Mouse (Mus musculus): ENCODE data around the gene Sgsm3.

The Sgsm3 gene

DNA sequence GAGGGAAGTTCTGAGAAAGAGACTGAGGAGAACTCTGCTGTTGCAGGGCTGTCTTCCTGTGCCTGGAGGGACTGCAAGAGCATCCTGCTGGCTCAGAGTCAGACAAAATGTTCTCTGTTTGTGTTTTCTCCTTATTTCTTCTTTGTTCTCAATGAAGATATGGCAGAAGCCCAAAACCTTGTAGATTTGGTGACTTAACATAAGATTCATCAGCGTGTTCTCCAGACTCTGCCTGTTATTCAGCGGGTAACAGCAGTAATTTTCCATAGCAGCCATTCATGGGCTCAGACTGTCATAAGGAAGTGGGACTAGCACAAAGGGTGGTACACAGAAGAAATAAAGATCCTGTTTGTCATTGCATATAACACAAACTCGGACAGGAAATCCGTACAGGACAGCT, 2.0 kb downstream of the Sgsm3 start:
- DNase-seq (ENCODE audit: low read depth, low spot score) = no peak

DNA sequence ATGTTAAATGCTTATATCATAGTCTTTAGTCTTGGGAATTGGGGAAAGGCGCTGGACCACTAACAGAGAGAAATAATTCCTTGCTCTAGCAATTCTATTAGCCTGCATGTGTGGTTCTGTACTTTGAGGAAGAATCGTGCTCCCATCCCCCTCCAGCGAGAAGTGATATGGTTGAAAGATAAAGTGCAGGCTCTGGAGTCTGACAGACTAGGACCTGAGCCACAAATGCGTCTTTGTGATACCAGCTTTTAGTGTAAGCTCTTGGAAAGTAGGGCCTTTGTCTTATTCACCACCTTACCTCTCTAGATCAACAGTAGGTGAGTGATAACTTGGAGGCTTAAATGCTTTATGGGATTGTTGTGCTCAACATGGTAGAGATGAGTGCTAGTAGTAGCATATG, 3.6 kb downstream of the Sgsm3 start:
- DNase-seq (ENCODE audit: low read depth, low spot score) = no peak

DNA sequence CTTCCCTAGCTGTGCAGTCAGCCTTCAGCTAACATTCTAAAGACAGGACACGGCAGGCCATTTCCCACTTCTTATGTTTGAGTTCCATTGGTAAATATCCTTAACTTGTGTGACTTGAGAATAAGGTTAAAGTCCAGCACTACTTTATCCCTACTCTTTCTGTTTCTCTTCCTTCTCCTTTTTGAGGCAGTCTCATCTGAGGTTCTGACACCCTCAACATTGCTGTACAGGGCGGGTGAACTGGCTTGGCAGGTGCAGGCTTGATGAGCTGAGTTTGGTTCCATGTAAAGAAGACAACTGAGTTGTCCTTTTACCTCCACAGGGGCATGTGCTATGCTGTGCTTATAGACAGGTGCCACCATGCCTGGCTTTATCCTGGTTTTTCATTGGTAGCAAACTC, 5.7 kb downstream of the Sgsm3 start:
- no peak for DNase-seq (ENCODE audit: low read depth, low spot score)

DNA sequence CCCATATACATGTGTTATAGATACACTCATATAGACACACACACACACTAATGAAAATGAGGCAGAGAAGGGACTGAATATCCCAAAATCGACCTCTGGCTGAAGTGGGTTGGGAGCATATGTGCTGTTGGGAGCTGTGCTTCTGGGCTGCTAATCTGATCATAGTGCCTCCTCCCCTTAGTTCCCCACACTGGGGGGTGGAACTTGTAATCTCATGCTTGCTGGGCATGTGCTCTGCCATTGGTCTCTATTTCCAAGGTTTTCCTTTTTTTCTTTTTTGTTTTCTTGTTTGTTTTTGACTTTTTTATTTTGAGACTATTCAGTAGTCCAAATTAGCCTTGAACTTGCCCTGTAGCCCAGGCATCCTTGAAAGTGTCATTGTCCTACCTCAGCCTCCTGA, 10.8 kb downstream of the Sgsm3 start:
- no peak for DNase-seq (ENCODE audit: low read depth, low spot score)

DNA sequence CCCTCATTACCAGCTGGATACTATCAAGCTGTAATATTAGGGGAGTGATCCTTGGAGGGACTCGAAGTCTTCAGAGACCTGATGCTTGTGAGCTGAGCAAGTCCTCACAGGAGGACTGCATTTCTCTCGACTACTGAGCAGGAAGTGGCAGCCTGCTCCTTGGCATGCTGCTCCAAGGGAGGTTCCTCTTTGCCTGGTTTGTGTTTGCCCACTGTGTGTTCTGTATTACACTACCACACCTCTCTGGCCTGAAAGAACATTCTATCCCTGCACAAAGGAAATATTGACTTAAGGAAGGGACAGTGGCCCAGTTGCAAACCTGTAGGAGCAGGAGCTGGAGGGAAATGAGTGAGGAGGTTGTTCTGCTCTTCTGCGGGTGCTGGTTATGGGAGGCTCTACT, 12.1 kb downstream of the Sgsm3 start:
- no peak for DNase-seq (ENCODE audit: low read depth, low spot score)

DNA sequence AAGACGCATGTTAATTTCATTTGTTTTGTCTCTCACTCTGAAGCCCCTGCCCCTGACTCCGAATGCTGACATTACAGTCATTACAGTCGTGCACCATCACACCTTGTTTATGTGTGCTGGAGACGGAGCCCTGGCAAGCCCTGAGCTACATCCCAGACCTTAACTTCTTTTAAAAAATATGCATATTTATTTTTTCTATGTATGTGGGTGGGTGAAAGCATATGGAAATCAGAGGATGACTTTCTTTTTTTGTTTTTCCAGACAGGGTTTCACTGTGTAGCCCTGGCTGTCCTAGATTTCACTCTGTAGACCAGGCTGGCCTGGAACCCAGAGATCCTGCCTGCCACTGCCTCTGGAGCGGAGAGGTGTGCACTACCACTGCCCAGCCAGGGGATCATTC, 17.4 kb downstream of the Sgsm3 start:
- DNase-seq (ENCODE audit: low read depth, low spot score) = no peak

DNA sequence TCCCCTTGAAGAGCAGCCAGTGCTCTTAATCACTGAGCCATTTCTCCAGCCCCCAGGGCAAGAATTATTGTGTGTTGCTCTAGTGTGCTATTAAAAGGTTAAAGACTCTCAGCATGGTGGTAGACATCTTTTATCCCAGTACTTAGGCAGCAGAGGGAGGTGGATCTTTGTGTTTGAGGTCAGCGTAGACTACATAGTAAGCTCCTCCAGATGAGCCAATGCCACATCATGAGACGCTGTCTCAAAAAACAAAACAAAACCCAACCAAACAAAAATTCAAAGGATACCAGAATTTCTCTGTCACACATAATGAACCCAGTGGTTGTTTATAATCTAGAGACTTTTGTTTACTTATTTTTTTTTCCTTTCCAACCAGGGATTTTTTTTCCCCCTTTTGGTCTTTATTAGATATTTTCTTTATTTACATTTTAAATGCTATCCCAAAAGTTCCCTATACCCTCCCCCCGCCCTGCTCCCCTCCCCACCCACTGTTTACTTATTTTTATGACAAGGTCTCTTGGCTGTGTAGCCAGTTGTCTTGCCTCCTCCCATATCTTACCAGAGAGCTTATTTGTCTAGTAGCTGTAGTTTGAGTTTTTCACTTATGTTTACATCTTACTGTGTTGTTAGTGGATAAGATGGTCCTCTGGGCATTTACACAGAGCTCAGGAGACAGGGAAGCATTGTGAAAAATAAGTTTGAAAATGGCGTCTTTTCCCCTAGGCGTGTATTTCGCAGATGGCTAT, 18.7 kb downstream of the Sgsm3 start:
- DNase-seq (ENCODE audit: low read depth, low spot score) = no peak

DNA sequence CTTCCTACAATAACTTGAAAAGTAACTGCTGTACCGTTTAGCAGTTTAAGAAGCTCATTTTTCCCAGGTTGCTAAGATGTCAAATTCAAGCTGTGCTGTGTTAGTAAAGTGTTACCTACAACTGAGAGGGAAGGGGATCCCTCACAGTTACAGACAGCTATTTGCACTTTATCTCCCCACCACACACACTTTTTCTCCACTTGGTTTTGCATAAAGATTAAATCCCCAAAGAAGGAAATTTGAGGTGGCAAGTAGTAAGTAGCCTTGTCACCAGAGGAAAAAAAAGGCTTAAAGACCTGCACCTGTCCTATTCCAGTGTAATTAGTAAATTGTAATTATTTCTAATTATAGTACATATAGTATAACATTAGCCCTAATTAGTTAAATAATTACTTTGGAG, 19.5 kb downstream of the Sgsm3 start:
- no peak for DNase-seq (ENCODE audit: low read depth, low spot score)

DNA sequence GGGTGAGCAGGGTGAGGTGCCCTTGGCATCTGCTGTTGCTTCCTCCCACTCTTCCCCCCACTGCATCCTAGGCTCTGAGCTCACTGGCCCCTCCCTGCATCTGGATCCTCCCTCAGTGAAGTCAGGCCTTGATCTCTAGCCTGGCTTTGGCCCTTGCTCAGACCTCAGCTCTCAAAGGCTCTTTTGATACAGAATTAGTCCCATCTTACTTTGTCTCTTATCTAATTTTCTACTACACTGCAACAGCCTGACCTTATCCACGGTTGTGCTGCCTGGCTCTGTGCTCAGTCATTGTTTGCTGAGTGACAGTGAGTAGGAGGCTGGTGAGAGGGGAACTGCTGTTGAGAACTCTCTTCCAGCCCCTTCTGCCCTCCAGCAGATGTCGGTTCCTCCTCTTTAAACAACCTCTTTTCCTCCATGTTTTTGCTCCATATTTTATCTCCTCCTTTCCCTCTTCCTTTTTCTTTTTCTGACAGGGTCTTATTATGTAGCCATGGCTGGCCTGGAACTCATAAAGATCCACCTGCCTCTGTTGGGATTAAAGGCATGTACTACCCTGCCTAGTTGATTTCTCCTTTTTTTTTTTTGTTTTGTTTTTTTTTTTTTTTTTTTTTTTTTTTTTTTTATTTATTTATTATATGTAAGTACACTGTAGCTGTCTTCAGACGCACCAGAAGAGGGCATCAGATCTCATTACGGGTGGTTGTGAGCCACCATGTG, 23.0 kb downstream of the Sgsm3 start:
- no peak for DNase-seq (ENCODE audit: low read depth, low spot score)

DNA sequence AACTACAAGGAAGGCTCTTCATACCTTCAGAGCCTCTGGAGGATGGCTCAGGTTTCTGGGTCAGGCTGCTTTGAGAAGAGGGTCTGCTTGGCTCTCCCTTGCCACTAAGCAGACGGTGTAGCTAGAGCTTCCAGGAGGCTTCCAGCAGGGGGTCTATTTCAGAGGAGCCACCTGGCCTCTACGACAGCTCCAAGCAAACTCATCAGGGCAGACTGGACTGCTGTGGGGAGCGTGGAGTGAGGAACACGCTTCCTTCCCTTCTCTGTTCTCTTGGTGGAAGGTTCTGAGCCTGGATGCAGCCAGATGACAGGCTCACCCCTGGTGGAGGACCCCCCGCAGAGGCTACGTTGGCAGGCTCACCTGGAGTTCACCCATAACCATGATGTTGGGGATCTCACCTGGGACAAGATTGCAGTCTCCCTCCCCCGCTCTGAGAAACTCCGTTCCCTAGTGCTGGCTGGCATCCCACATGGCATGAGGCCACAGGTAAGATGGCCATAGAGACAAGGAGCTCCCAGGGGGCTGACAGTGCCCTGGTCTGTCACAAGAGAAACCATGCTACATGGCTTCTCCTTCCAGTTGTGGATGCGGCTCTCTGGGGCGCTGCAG, 28.7 kb downstream of the Sgsm3 start:
- DNase-seq (ENCODE audit: low read depth, low spot score) = no peak

DNA sequence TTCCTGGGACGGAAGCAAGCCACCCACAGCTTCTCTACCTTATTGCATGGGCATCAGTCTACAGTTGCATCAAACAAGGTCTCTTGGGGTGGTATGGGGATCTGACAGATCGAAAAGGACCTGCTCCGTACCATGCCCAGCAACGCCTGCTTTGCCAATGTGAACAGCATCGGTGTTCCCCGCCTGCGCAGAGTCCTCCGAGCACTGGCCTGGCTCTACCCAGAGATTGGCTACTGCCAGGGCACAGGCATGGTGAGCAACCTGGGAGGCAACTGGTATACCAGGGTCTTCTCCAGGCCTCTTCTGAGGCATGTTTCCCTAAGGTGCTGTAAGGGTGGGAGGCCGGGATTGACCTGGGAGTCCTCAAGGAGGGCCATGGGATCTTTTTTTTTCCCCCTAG, 29.8 kb downstream of the Sgsm3 start:
- no peak for DNase-seq (ENCODE audit: low read depth, low spot score)

DNA sequence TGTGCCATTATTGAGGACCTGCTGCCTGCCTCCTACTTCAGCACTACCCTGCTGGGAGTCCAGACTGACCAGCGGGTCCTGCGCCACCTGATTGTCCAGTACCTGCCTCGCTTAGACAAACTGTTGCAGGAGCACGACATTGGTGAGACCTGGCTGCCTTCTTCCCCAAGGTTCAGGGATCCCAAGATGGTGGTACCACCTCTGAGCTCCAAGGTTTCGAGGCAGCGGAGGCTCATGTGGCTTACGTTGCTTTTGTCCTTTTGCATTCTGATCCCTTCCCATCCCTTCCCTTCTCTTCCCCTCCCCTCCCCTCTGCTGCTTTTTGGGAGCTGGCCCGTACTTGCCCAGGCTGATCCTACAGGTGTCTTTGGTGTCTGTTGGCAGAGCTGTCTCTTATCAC, 30.3 kb downstream of the Sgsm3 start:
- no peak for DNase-seq (ENCODE audit: low read depth, low spot score)

DNA sequence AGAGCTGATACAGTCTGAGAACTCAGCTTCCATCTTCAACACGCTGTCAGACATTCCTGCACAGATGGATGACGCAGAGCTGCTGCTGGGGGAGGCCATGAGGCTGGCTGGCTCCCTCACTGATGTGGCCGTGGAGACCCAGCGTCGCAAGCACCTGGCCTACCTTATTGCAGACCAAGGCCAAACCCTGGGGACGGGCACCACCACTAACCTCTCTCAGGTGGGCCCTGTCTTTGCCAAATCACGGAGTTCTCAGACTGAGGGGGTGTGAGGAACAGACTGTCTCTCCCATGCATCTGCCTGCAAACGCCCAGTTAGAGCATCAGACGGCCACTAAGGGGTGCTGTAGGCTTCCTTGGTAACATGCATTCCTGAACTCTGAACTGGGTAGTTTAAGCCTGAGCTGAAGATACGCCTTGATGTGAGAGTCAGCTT, 31.1 kb downstream of the Sgsm3 start:
- DNase-seq (ENCODE audit: low read depth, low spot score) = no peak

DNA sequence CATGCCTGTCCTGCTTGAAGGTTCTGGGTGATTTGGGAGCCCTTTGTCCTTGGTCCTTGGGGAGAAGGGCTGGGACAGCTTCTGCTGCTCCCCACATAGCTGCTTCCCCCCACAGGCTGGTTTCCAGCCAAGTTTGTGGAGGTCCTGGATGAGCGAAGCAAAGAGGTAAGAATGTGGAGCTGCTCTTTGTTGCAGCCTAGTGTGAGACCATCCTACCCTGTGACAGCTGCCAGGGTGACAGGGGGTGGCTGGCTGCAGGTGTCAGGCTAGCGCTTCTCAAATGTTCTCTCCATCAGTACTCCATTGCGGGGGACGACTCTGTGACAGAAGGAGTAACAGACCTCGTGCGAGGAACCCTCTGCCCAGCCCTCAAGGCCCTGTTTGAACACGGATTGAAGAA, 32.5 kb downstream of the Sgsm3 start:
- no peak for DNase-seq (ENCODE audit: low read depth, low spot score)

DNA sequence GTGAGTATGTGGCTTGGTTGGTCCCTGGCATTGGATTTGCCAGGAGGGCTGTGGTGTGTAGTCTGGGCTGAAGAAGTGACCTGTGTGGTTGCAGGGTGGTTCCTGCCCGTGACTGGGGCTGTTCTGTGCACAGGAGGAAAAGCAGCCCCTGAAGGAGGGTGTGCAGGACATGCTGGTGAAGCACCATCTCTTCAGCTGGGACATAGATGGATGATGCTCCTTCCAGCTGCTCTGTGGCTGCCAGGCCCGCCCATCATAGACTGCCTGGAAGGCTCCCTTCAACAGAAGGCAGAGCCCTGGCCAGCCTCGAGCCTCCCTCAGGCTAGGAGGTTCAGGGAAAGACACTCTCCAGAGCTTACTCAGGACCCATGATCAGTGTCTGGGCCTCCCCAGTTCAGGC, 34.0 kb downstream of the Sgsm3 start:
- DNase-seq (ENCODE audit: low read depth, low spot score) = no peak

DNA sequence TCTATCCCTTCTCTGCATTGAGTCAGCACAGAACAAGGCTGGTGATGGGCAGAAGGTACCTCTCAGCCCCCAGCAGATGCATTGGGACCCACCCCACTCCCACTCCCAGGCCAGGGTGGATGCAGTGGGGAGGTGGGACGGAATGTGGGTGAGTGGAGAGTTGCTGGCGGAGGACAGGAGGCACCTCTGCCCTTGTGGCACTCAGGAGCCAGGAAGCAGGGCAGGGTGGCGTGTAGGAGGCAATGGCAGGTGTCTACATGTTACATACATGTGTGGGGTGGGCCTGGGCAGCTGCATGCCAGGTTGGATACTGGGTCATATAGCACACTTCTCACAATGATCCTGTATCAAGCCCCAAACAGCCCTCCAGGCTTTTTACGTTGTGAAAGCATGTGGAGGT, 34.8 kb downstream of the Sgsm3 start:
- no peak for DNase-seq (ENCODE audit: low read depth, low spot score)

DNA sequence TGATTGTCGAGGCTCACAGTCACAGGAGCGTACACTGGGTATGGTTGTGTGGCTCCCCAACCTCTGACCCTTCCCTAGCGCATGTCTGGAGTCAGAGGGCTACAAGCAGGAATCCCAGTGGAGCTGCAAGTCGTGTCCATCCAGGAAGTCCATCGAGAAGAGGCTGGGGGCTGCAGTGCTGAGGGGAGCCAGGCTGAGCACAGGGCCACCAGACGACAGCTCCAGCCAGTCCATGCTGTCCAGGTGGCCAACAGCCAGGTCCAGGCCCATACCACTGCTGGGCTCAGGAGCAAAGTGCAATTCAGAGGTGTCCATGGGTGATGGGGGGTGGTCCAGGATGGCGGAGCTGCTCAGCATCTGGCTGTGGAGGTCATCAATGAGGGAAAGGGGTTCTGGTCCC, 35.6 kb downstream of the Sgsm3 start:
- DNase-seq (ENCODE audit: low read depth, low spot score) = no peak

DNA sequence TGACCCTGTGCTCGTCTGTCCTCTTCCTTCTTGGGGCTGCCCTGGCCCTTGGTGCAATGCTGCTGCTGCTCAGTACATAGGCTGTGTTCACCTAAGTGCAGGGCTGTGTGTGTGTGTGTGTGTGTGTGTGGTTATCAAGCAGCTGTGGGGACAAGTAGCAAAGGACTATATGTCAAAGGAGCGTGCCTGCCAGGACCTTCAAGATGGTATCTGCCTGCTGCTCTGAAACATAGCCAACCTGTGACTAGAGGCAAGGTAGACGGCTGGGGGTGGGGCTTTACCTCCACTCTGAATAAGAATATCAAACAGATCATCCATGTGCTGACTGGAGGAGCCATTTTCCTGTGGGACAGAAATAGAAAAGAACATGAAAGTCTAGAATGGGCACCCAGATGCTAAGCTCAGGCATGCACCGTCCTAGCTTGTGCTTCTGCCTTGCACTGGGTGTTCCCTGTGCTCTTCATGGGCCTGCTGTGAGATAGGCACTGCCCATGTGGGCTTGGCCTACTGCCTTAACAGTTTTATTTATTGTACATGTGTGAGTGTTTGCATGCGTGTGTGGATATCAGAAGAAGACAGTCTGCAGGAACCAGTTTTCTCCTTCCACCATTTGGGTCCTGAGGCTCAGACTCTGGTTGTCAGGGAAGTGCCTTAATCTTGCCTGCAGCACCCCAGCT, 37.6 kb downstream of the Sgsm3 start:
- no peak for DNase-seq (ENCODE audit: low read depth, low spot score)

DNA sequence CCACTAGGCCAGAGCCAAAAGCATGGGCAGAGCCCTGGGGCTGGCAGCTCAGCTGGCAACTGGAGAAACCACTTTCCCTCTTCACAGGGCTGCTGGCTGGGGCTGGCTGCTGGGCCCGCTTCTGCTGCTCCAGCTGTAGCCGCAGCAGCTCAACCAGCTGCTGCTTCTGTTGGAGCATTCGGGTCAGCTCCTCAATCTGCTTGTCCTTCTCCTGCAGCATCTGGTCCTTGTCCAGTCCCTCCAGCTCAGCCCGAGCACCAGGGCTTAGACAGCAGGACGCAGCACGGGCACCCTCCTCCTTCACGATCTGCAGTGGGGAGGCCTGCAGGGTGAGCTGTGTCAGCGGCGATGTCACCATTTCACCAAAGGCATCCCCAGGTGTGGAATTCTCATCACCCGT, 38.9 kb downstream of the Sgsm3 start:
- no peak for DNase-seq (ENCODE audit: low read depth, low spot score)

DNA sequence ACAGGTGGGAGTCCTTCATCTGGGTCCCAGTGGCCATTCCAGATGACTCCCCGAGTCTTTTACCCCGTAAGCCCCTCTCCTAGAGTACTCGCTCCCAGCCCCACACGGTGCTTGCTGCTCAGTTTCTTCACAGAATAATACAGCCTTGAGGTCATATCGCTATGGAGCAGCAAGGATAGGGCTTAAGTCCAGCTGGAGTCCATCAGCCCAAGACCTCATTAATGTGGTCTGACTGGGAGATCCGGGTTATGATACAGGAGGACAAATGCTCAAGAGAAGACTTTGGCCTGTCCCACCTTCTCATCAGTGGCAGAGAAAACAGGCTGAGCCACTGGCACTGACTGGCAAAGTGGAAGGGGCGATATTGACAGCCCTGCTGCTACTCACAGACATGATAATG, 39.7 kb downstream of the Sgsm3 start:
- DNase-seq (ENCODE audit: low read depth, low spot score) = no peak

DNA sequence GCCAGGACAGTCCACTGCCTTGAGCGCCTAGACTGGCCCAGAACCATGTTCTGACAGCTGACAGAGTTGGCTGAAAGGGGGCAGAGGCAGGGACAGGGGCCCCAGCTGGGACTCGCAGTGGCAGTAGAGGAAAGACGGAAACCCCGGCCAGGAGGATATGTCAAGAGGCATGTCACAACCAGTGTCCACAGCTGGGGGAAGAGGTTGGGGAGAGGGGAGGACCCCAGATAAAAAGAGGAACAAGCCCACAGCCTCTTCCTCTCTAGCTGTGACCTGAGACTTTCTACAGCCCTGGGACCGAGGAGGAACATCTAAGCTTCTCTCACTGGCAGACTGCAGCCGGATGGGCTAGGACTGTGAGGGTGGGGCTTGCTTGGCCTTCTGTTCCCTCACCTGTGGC, 43.8 kb downstream of the Sgsm3 start:
- no peak for DNase-seq (ENCODE audit: low read depth, low spot score)

DNA sequence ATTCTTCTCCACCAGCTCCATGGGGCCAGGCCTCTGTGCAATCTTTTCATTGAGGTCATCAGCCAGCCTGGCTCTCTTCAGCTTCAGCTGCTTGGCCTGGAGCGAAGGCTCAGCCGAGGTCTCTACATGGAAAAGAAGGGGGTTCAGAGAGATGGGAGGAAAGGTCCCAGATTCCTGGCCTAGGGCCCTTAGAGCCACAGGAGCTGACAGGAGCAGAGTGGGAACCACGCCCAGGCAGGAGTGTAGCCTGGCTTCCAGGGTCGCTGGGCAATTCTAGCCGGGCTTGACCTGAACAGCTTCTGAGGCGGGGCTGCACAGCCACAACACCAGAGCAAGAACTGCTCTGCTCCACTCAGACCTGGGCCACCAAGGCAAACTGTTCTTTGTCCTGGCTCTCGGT, 44.9 kb downstream of the Sgsm3 start:
- DNase-seq (ENCODE audit: low read depth, low spot score) = no peak

DNA sequence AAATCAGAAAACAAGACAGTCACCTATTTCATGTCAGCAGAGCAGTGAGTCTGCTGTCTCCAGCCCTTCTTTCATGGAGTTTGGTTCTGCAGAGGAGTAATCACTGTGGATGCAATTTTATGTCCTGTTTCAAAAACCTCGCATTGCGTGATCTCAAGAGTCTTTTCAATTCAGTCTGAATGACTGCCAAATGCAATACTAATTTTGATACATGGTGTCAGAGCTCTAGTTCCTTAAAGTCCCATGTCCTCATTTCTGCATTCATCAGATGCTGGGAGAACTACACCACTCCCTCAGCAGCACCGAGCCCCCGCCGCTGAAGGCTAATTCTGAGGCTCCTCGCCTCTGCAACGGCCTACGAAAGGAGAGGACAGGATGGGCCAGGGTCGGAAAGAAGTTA, 46.3 kb downstream of the Sgsm3 start:
- DNase-seq (ENCODE audit: low read depth, low spot score) = no peak
